16 mouse cellular contexts compared by ENCODE assay signal in the genomic region with DNA sequence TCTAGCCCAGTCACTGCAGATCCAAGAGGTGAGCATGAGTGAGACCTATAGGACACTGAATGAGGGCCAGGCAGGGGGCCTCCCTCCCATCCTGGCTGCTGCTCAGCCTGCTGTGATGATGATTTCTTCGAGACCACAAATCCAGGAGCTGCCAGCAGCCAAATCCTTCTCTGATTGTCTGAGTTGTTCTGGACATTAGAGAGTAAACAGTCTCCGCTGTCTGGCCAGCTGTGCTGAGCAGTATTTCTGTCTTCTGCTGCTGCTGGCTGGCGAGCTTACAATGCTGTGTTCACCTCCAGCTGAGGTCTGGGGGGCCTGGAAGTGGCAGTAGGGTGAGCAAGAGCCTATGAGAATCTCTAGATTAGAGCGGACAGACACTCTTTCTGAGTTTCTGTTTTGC. TPM values are rescaled to one million over a fixed set of nuclear protein-coding genes. Genes with fewer than 3 reads are reported as not detected.
A peak's percentile ranks its signal among the peaks of the same experiment; 100 is the strongest.
DNase-seq lines count a peak whose midpoint lies in the region; ATAC-seq and TF ChIP-seq lines count a peak whose summit lies in the region.
"Had no signal": no experiment of that assay in that cellular context is flagged by ENCODE, and none has a peak within 500 bp of the region (broad histone marks: within the 10 kb centered on the region; RNA-seq: fewer than 3 reads in every experiment).

No protein-coding gene starts in this region.

- DNase-seq in hindbrain, embryonic 10.5 days (ENCODE audit: low spot score) = no peak
- DNase-seq in liver, postnatal 0 days = no peak
- DNase-seq in MN1 (ENCODE audit: low spot score) = peak; percentile 40
- DNase-seq in thymus, postnatal 36 days = no peak
- no peak for DNase-seq in left cerebral cortex, adult 2 months (ENCODE audit: extremely low spot score in 1 of 2, low spot score in 2 of 2)
- DNase-seq: cerebellum, adult 18-20 months; right cerebral cortex, postnatal 25 days; thymus, postnatal 4 days had no signal

- TF ChIP-seq EP300 in liver, postnatal 0 days (IDR thresholded peaks at IDR 0.05; ENCODE audit: low read depth) = no peak

- H3K4me2 ChIP-seq in hindbrain, embryonic 12.5 days (replicated peaks) = no peak overlapping the region
- H3K4me2 ChIP-seq in liver, postnatal 0 days (ENCODE audit: low read depth, low read length) = no peak overlapping the region
- no peak overlapping the region for H3K4me2 ChIP-seq in liver, embryonic 12.5 days
- H3K4me2 ChIP-seq in limb, embryonic 12.5 days = no peak overlapping the region
- H3K4me2 ChIP-seq: liver, embryonic 15.5 days had no signal

- no peak for ATAC-seq in hindbrain, embryonic 12.5 days (ENCODE audit: low FRiP score)
- no peak for ATAC-seq in liver, postnatal 0 days
- no peak for ATAC-seq in liver, embryonic 12.5 days
- ATAC-seq in limb, embryonic 12.5 days (ENCODE audit: insufficient number of reproducible peaks, insufficient read depth, low FRiP score, low TSS enrichment, low read depth) = no peak
- ATAC-seq: activated CD4-positive, CD25-positive, alpha-beta regulatory T cell, adult 4 months had no signal

- H3K36me3 ChIP-seq in hindbrain, embryonic 12.5 days = no peaks in the 10 kb centered on the region
- no peaks in the 10 kb centered on the region for H3K36me3 ChIP-seq in hindbrain, embryonic 10.5 days
- H3K36me3 ChIP-seq in liver, postnatal 0 days (replicated peaks; ENCODE audit: insufficient read depth, low read length) = 0 out of 2 replicates have a peak, but pooled peaks cover 2% of the 10 kb centered on the region
- H3K36me3 ChIP-seq in liver, embryonic 12.5 days = no peaks in the 10 kb centered on the region
- no peaks in the 10 kb centered on the region for H3K36me3 ChIP-seq in limb, embryonic 12.5 days
- H3K36me3 ChIP-seq: liver, embryonic 15.5 days had no signal

- H3K9me3 ChIP-seq in hindbrain, embryonic 12.5 days (replicated peaks) = no peaks in the 10 kb centered on the region
- H3K9me3 ChIP-seq in hindbrain, embryonic 10.5 days = no peaks in the 10 kb centered on the region
- no peaks in the 10 kb centered on the region for H3K9me3 ChIP-seq in liver, postnatal 0 days (ENCODE audit: low read length)
- no peaks in the 10 kb centered on the region for H3K9me3 ChIP-seq in liver, embryonic 12.5 days (replicated peaks)
- H3K9me3 ChIP-seq in limb, embryonic 12.5 days = no peaks in the 10 kb centered on the region
- H3K9me3 ChIP-seq: liver, embryonic 15.5 days had no signal

- no peaks in the 10 kb centered on the region for H3K27me3 ChIP-seq in hindbrain, embryonic 12.5 days
- H3K27me3 ChIP-seq in hindbrain, embryonic 10.5 days (ENCODE audit: insufficient read depth, poor library complexity, severe bottlenecking) = no peaks in the 10 kb centered on the region
- no peaks in the 10 kb centered on the region for H3K27me3 ChIP-seq in liver, postnatal 0 days (ENCODE audit: insufficient read depth, low read length)
- H3K27me3 ChIP-seq in liver, embryonic 12.5 days (replicated peaks) = peaks cover 17% of the 10 kb centered on the region; the same call in 1 of the 2 replicates
- H3K27me3 ChIP-seq in limb, embryonic 12.5 days = no peaks in the 10 kb centered on the region; the same call in 1 of the 2 replicates
- H3K27me3 ChIP-seq: liver, embryonic 15.5 days had no signal

- no peak overlapping the region for H3K9ac ChIP-seq in hindbrain, embryonic 12.5 days
- H3K9ac ChIP-seq in liver, postnatal 0 days (replicated peaks) = 0 out of 2 replicates have a peak overlapping the region, but pooled peaks have one; percentile 18
- no peak overlapping the region for H3K9ac ChIP-seq in liver, embryonic 12.5 days
- H3K9ac ChIP-seq in limb, embryonic 12.5 days (replicated peaks) = 0 out of 2 replicates have a peak overlapping the region, but pooled peaks have one; percentile 28
- H3K9ac ChIP-seq: liver, embryonic 15.5 days had no signal

- WGBS in hindbrain, embryonic 12.5 days = 63% methylated on average over 4 of the region's 4 CpGs
- 61% methylated on average over 4 of the region's 4 CpGs for WGBS in hindbrain, embryonic 10.5 days
- WGBS in liver, postnatal 0 days (ENCODE audit: insufficient replicate concordance) = 63% methylated on average over 4 of the region's 4 CpGs
- 51% methylated on average over 4 of the region's 4 CpGs for WGBS in liver, embryonic 12.5 days (ENCODE audit: insufficient replicate concordance)
- WGBS in limb, embryonic 12.5 days = 44% methylated on average over 4 of the region's 4 CpGs

- no peak overlapping the region for H3K4me3 ChIP-seq in hindbrain, embryonic 12.5 days
- H3K4me3 ChIP-seq in hindbrain, embryonic 10.5 days = no peak overlapping the region
- H3K4me3 ChIP-seq in liver, postnatal 0 days (ENCODE audit: low read depth, low read length) = no peak overlapping the region
- H3K4me3 ChIP-seq in liver, embryonic 12.5 days = no peak overlapping the region
- H3K4me3 ChIP-seq in limb, embryonic 12.5 days (replicated peaks) = no peak overlapping the region
- no peak overlapping the region for H3K4me3 ChIP-seq in left cerebral cortex, adult 2 months
- H3K4me3 ChIP-seq: erythroblast, embryonic 14.5 days; liver, embryonic 15.5 days had no signal

- intact Hi-C loops in left cerebral cortex, adult 2 months (cut with DNase I) = no loop called here

- TF ChIP-seq CTCF in liver, postnatal 0 days (IDR thresholded peaks at IDR 0.05; ENCODE audit: low read depth) = no peak
- TF ChIP-seq CTCF in left cerebral cortex, adult 2 months (IDR thresholded peaks at IDR 0.05) = no peak

- 0 out of 2 replicates have a peak overlapping the region, but pooled peaks have one; percentile 44 for H3K27ac ChIP-seq in hindbrain, embryonic 12.5 days
- H3K27ac ChIP-seq in hindbrain, embryonic 10.5 days = no peak overlapping the region; the same call in 1 of the 2 replicates
- H3K27ac ChIP-seq in liver, postnatal 0 days (ENCODE audit: low read depth) = no peak overlapping the region
- H3K27ac ChIP-seq in liver, embryonic 12.5 days = no peak overlapping the region
- no peak overlapping the region for H3K27ac ChIP-seq in limb, embryonic 12.5 days
- H3K27ac ChIP-seq in left cerebral cortex, adult 2 months = no peak overlapping the region

- peaks cover 10% of the 10 kb centered on the region; the same call in 1 of the 2 replicates for H3K4me1 ChIP-seq in hindbrain, embryonic 12.5 days
- H3K4me1 ChIP-seq in hindbrain, embryonic 10.5 days (replicated peaks) = peaks cover 27% of the 10 kb centered on the region
- H3K4me1 ChIP-seq in liver, postnatal 0 days (ENCODE audit: insufficient read depth) = peaks cover 7% of the 10 kb centered on the region; the same call in 1 of the 2 replicates
- H3K4me1 ChIP-seq in liver, embryonic 12.5 days = peaks cover 13% of the 10 kb centered on the region
- H3K4me1 ChIP-seq in limb, embryonic 12.5 days (replicated peaks) = peaks cover 19% of the 10 kb centered on the region

RNA-seq across cellular contexts. Expression of gene Cilp, which starts 21.7 kb away (rescaled TPM):
- polyA plus RNA-seq in hindbrain, embryonic 12.5 days (2016; fragmentation: Nextera tagmentation; extraction: Ambion mirVana) = 0.41 and 0.73 TPM in 2 replicates
- 0.25 TPM in 1 of 2 replicates, not detected in the other for polyA plus RNA-seq in hindbrain, embryonic 10.5 days (2016; fragmentation: Nextera tagmentation; extraction: Ambion mirVana)
- 0.06 and 0.08 TPM in 2 replicates for polyA plus RNA-seq in liver, postnatal 0 days (2015; fragmentation: Nextera tagmentation; extraction: Ambion mirVana)
- 0.06 TPM in 1 of 2 replicates, not detected in the other for polyA plus RNA-seq in liver, embryonic 12.5 days (2016; fragmentation: Nextera tagmentation; extraction: Ambion mirVana)
- 0.54 and 0.63 TPM in 2 replicates for polyA plus RNA-seq in limb, embryonic 12.5 days (2016; fragmentation: Nextera tagmentation; extraction: Ambion mirVana)
- under 1 TPM in 1 of 2 experiments, not detected in 1; 0.21 TPM for total RNA-seq in left cerebral cortex, adult 2 months (2021)
- total RNA-seq: MEL; monocyte, adult 5-6 weeks had no signal
- polyA plus RNA-seq: activated CD4-positive, CD25-positive, alpha-beta regulatory T cell, adult 4 months; erythroblast, embryonic 14.5 days had no signal

RNA-seq across cellular contexts. Expression of gene Parp16, which starts 48.1 kb away (rescaled TPM):
- polyA plus RNA-seq in hindbrain, embryonic 12.5 days (2016; fragmentation: Nextera tagmentation; extraction: Ambion mirVana) = 5.8 and 6.4 TPM in 2 replicates
- polyA plus RNA-seq in hindbrain, embryonic 10.5 days (2016; fragmentation: Nextera tagmentation; extraction: Ambion mirVana) = 7.7 and 8.0 TPM in 2 replicates
- polyA plus RNA-seq in liver, postnatal 0 days (2015; fragmentation: Nextera tagmentation; extraction: Ambion mirVana) = 11.7 and 12.0 TPM in 2 replicates
- 7.7 and 8.6 TPM in 2 replicates for polyA plus RNA-seq in liver, embryonic 12.5 days (2016; fragmentation: Nextera tagmentation; extraction: Ambion mirVana)
- 8.2 and 8.7 TPM in 2 replicates for polyA plus RNA-seq in limb, embryonic 12.5 days (2016; fragmentation: Nextera tagmentation; extraction: Ambion mirVana)
- total RNA-seq in left cerebral cortex, adult 2 months (2021) = 1 to 10 TPM; 3.6 to 4.0 TPM

RNA-seq across cellular contexts. Expression of gene Clpx, which starts 50.8 kb away (rescaled TPM):
- 47.4 and 54.7 TPM in 2 replicates for polyA plus RNA-seq in hindbrain, embryonic 12.5 days (2016; fragmentation: Nextera tagmentation; extraction: Ambion mirVana)
- polyA plus RNA-seq in hindbrain, embryonic 10.5 days (2016; fragmentation: Nextera tagmentation; extraction: Ambion mirVana) = 35.3 and 42.1 TPM in 2 replicates
- 109 and 119 TPM in 2 replicates for polyA plus RNA-seq in liver, postnatal 0 days (2015; fragmentation: Nextera tagmentation; extraction: Ambion mirVana)
- 34.9 and 36.8 TPM in 2 replicates for polyA plus RNA-seq in liver, embryonic 12.5 days (2016; fragmentation: Nextera tagmentation; extraction: Ambion mirVana)
- polyA plus RNA-seq in limb, embryonic 12.5 days (2016; fragmentation: Nextera tagmentation; extraction: Ambion mirVana) = 60.0 and 60.8 TPM in 2 replicates
- 10 to 100 TPM; 29.6 to 34.5 TPM for total RNA-seq in left cerebral cortex, adult 2 months (2021)

Comparison
In these comparisons a context has a peak if more than half of its experiments do, and no peak if none do; other contexts are left out.
1. H3K9ac ChIP-seq: peak in liver, postnatal 0 days (single experiment) and limb, embryonic 12.5 days (single experiment); none in hindbrain, embryonic 12.5 days (single experiment) and liver, embryonic 12.5 days (single experiment).